7 mouse cellular contexts compared by ENCODE assay signal in the genomic region with DNA sequence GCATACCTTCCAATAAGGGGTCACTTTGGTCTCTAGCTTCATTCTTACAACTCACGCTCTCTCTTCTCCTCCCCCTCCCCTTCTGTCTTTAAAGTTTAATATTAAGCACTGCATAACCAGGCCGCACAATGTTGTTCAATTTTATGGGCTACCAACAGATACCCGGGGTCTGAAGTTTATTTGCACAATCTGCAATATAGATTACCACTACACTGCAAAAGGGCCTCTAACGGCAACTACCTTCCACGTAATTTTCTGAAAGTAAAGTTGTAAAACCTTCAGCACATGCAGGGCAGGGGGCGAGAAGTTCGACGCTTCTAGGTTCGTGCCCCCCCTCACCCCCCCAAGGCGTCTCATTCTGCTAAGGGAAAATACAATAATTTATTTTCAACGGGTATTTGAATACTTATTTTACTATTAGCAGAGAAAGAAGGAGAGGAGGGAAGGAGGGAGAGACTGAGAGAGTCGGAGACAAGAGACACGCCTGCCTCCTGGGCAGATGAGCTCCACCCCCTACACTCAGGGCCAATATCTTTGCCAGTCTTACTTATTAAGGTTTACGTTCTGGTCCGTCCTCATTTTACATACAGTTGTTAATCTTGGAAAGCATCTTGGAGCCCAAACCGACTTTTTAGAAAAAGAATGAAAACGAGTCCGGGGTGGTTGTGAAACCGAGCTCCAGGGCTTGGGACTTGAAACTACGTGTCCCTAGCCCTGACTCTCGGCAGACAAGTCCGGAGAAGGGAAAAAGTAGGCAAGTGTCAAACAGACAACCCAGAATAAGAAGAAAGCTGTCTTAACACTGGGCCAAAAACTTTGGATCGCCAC. TPM values are rescaled to one million over a fixed set of nuclear protein-coding genes. Genes with fewer than 3 reads are reported as not detected.
DNase-seq lines count a peak whose midpoint lies in the region; ATAC-seq and TF ChIP-seq lines count a peak whose summit lies in the region.

No protein-coding gene starts in this region.

- no peak for TF ChIP-seq EP300 in MEL (IDR thresholded peaks at IDR 0.05; ENCODE audit: low read depth in 1 of 2, low read length in 2 of 2)

- peaks cover 0 to 17% of the 10 kb centered on the region in 2 experiments; a peak in 2 of 4 replicates for H3K36me3 ChIP-seq in MEL (ENCODE audit: control insufficient read depth in 1 of 2, insufficient read depth in 2 of 2, low read length in 2 of 2)
- H3K36me3 ChIP-seq in embryonic facial prominence, embryonic 13.5 days = no peaks in the 10 kb centered on the region
- no peaks in the 10 kb centered on the region for H3K36me3 ChIP-seq in limb, embryonic 13.5 days
- H3K36me3 ChIP-seq in midbrain, embryonic 16.5 days (ENCODE audit: control insufficient read depth, insufficient read depth, low read length) = no peaks in the 10 kb centered on the region

- no peak for TF ChIP-seq CTCF in MEL (IDR thresholded peaks at IDR 0.05 in 2 of 3, conservative IDR thresholded peaks at IDR 0.05 in 1 of 3; ENCODE audit: control insufficient read depth in 1 of 3, insufficient read depth in 1 of 3, low read depth in 2 of 3, low read length in 3 of 3, poor library complexity in 1 of 3, severe bottlenecking in 1 of 3)

- peak overlapping the region; percentile 92 for H3K9ac ChIP-seq in MEL (ENCODE audit: control insufficient read depth, low read depth, low read length, poor library complexity, severe bottlenecking)
- peak overlapping the region; percentile 92 for H3K9ac ChIP-seq in embryonic facial prominence, embryonic 13.5 days
- H3K9ac ChIP-seq in limb, embryonic 13.5 days = peak overlapping the region; percentile 91
- peak overlapping the region; percentile 89 for H3K9ac ChIP-seq in midbrain, embryonic 16.5 days (ENCODE audit: low read depth, low read length)

- no peaks in the 10 kb centered on the region for H3K27me3 ChIP-seq in MEL (ENCODE audit: control insufficient read depth in 1 of 2, insufficient read depth in 2 of 2, low read length in 2 of 2)
- no peaks in the 10 kb centered on the region for H3K27me3 ChIP-seq in embryonic facial prominence, embryonic 13.5 days
- no peaks in the 10 kb centered on the region for H3K27me3 ChIP-seq in limb, embryonic 13.5 days
- no peaks in the 10 kb centered on the region for H3K27me3 ChIP-seq in midbrain, embryonic 16.5 days (ENCODE audit: control insufficient read depth, insufficient read depth, low read depth, low read length)

- peak in 1 of 2 experiments; percentile 34; a peak in 1 of 4 replicates for TF ChIP-seq POLR2A in MEL (IDR thresholded peaks at IDR 0.05; ENCODE audit: control insufficient read depth in 1 of 2, insufficient read depth in 1 of 2, low read depth in 1 of 2, low read length in 2 of 2, poor library complexity in 1 of 2)

- 2% methylated on average over 23 of the region's 23 CpGs for WGBS in embryonic facial prominence, embryonic 13.5 days
- under 1% methylated on average over 23 of the region's 23 CpGs for WGBS in limb, embryonic 13.5 days
- 3% methylated on average over 23 of the region's 23 CpGs for WGBS in midbrain, embryonic 16.5 days

- peaks cover 0 to 11% of the 10 kb centered on the region in 2 experiments; a peak in 3 of 4 replicates for H3K4me1 ChIP-seq in MEL (ENCODE audit: control insufficient read depth in 1 of 2, insufficient read depth in 2 of 2, low read length in 2 of 2)
- peaks cover 9% of the 10 kb centered on the region for H3K4me1 ChIP-seq in embryonic facial prominence, embryonic 13.5 days
- H3K4me1 ChIP-seq in limb, embryonic 13.5 days = peaks cover 18% of the 10 kb centered on the region
- peaks cover 23% of the 10 kb centered on the region for H3K4me1 ChIP-seq in midbrain, embryonic 16.5 days (ENCODE audit: control insufficient read depth, insufficient read depth, low read length)

- TF ChIP-seq RAD21 in MEL (IDR thresholded peaks at IDR 0.05; ENCODE audit: low read depth, low read length) = no peak

- H3K9me3 ChIP-seq in MEL (replicated peaks; ENCODE audit: insufficient read depth, low read length) = no peaks in the 10 kb centered on the region
- no peaks in the 10 kb centered on the region for H3K9me3 ChIP-seq in embryonic facial prominence, embryonic 13.5 days
- H3K9me3 ChIP-seq in limb, embryonic 13.5 days = no peaks in the 10 kb centered on the region
- H3K9me3 ChIP-seq in midbrain, embryonic 16.5 days (replicated peaks; ENCODE audit: control insufficient read depth, low read length, poor library complexity, severe bottlenecking) = no peaks in the 10 kb centered on the region

- peak; percentile 69 for DNase-seq in A20 (ENCODE audit: low read depth, low spot score)
- DNase-seq in MEL (ENCODE audit: low read depth, low spot score) = peak; percentile 84
- DNase-seq in heart, postnatal 4 days = peak; percentile 12
- DNase-seq in left cerebral cortex, adult 9 months (ENCODE audit: low spot score in 2 of 2) = no peak

- peak overlapping the region; percentile 94 for H3K4me3 ChIP-seq in MEL (ENCODE audit: control insufficient read depth in 1 of 2, insufficient read depth in 1 of 2, low read depth in 2 of 2, low read length in 2 of 2)
- peak overlapping the region; percentile 91 for H3K4me3 ChIP-seq in embryonic facial prominence, embryonic 13.5 days
- H3K4me3 ChIP-seq in limb, embryonic 13.5 days = peak overlapping the region; percentile 72
- peak overlapping the region; percentile 92 for H3K4me3 ChIP-seq in midbrain, embryonic 16.5 days (ENCODE audit: low read depth, low read length)

- no peak for ATAC-seq in embryonic facial prominence, embryonic 13.5 days (ENCODE audit: insufficient number of reproducible peaks, insufficient read depth, low FRiP score, low TSS enrichment, low read depth)
- ATAC-seq in limb, embryonic 13.5 days (ENCODE audit: low FRiP score, low read depth) = no peak
- no peak for ATAC-seq in midbrain, embryonic 16.5 days

- peak overlapping the region; percentile 82 for H3K4me2 ChIP-seq in embryonic facial prominence, embryonic 13.5 days
- peak overlapping the region; percentile 86 for H3K4me2 ChIP-seq in limb, embryonic 13.5 days (replicated peaks)
- peak overlapping the region; percentile 77 for H3K4me2 ChIP-seq in midbrain, embryonic 16.5 days (ENCODE audit: low read length)

- H3K79me2 ChIP-seq in MEL (ENCODE audit: control insufficient read depth, insufficient read depth, low read length, poor library complexity) = peaks cover 35% of the 10 kb centered on the region

- peak overlapping the region; percentile 62 for H3K27ac ChIP-seq in MEL (ENCODE audit: control insufficient read depth, low read depth, low read length)
- peak overlapping the region; percentile 88 for H3K27ac ChIP-seq in embryonic facial prominence, embryonic 13.5 days
- H3K27ac ChIP-seq in limb, embryonic 13.5 days = peak overlapping the region; percentile 77
- 0 out of 2 replicates have a peak overlapping the region, but pooled peaks have one; percentile 91 for H3K27ac ChIP-seq in midbrain, embryonic 16.5 days (ENCODE audit: low read length)

TF ChIP-seq in MEL, 35 proteins besides CTCF, POLR2A, EP300 and RAD21:
- TF ChIP-seq ZKSCAN1 (IDR thresholded peaks at IDR 0.05; ENCODE audit: low read depth, low read length) (no peak), KAT2A (conservative IDR thresholded peaks at IDR 0.05; ENCODE audit: low read depth, low read length) (no peak), SIN3A (IDR thresholded peaks at IDR 0.05; ENCODE audit: low read length) (no peak; the same call in none of the 2 replicates), MAZ (IDR thresholded peaks at IDR 0.05; ENCODE audit: low read depth, low read length) (no peak), ZNF384 (IDR thresholded peaks at IDR 0.05; ENCODE audit: low read depth, low read length) (no peak), CHD1 (IDR thresholded peaks at IDR 0.05; ENCODE audit: low read depth, low read length) (no peak), MYC (IDR thresholded peaks at IDR 0.05; ENCODE audit: low read depth, low read length) (no peak), TBP (IDR thresholded peaks at IDR 0.05; ENCODE audit: low read depth, low read length) (peak; percentile 66; the same call in 1 of the 2 replicates), NRF1 (IDR thresholded peaks at IDR 0.05; ENCODE audit: insufficient read depth, low read depth, low read length, poor library complexity, severe bottlenecking) (no peak), ZC3H11A (IDR thresholded peaks at IDR 0.05; ENCODE audit: low read depth, low read length) (no peak), E2F4 (IDR thresholded peaks at IDR 0.05; ENCODE audit: borderline replicate concordance, low read depth, low read length) (no peak), NELFE (IDR thresholded peaks at IDR 0.05; ENCODE audit: low read depth, low read length) (peak; percentile 34; the same call in 1 of the 2 replicates), MAX (IDR thresholded peaks at IDR 0.05; ENCODE audit: low read length) (no peak), SMC3 (IDR thresholded peaks at IDR 0.05; ENCODE audit: low read depth, low read length) (no peak), MXI1 (IDR thresholded peaks at IDR 0.05; ENCODE audit: low read depth, low read length) (peak; percentile 49; the same call in 1 of the 2 replicates), HCFC1 (IDR thresholded peaks at IDR 0.05; ENCODE audit: low read depth, low read length) (no peak), POLR2AphosphoS5 (IDR thresholded peaks at IDR 0.05; ENCODE audit: borderline replicate concordance, low read depth, low read length) (no peak)

RNA-seq across cellular contexts. Expression of a gene that starts 1.2 kb away (rescaled TPM):
- total RNA-seq in MEL (2012; rRNA removed) = 23.2 and 23.8 TPM in 2 replicates
- 10 to 100 TPM in 1 of 2 experiments, not detected in 1; 52.8 TPM for polyA plus RNA-seq in MEL (2012; ENCODE audit: insufficient read depth in 1 of 2, insufficient read length in 2 of 2, low read depth in 1 of 2, low replicate concordance in 2 of 2, missing spikeins in 1 of 2)
- 41.7 and 44.5 TPM in 2 replicates for polyA plus RNA-seq in embryonic facial prominence, embryonic 13.5 days (2015; fragmentation: Nextera tagmentation; extraction: Ambion mirVana)
- 10 to 100 TPM; 55.1 to 56.1 TPM for total RNA-seq in heart, postnatal 4 days (2021)
- 39.1 and 40.1 TPM in 2 replicates for polyA plus RNA-seq in limb, embryonic 13.5 days (2015; fragmentation: Nextera tagmentation; extraction: Ambion mirVana)
- 25.8 and 27.3 TPM in 2 replicates for polyA plus RNA-seq in midbrain, embryonic 16.5 days (2015; fragmentation: Nextera tagmentation; extraction: Ambion mirVana)

Comparison
In these comparisons a context has a peak if more than half of its experiments do, and no peak if none do; other contexts are left out.
1. DNase-seq: peak in A20 (single experiment), MEL (single experiment) and heart, postnatal 4 days (single experiment); none in left cerebral cortex, adult 9 months (0 of 2).
2. Peak in every context shown above with its lines, with median percentiles within 50 percentile points of each other: H3K27ac ChIP-seq, H3K4me3 ChIP-seq, H3K9ac ChIP-seq and H3K4me2 ChIP-seq.